Mouse (Mus musculus) myocyte (in vitro differentiated cells): ENCODE results near the gene Prss57.

Experiments
- CEBPB ChIP-seq: IDR thresholded peaks from 2 replicates; pipeline ENCODE4 v1.6.1; 2011; ENCODE audit warnings: mild to moderate bottlenecking, moderate library complexity; ENCODE audit not compliant: poor library complexity, insufficient read depth, severe bottlenecking
- E2F4 ChIP-seq: IDR thresholded peaks from one replicate; pipeline ENCODE4 v1.6.1; 2011; ENCODE audit warnings: mild to moderate bottlenecking, control low read depth, moderate library complexity; ENCODE audit not compliant: insufficient read depth
- MAX ChIP-seq: IDR thresholded peaks from one replicate; pipeline ENCODE4 v1.6.1; 2011; ENCODE audit warnings: low read depth, mild to moderate bottlenecking, control low read depth
- MYOD1 ChIP-seq, 3 experiments: IDR thresholded peaks; one replicate each; pipeline ENCODE4 v1.6.1; 2011; ENCODE audit warnings: control low read depth in 2 of 3, low read depth in 2 of 3, mild to moderate bottlenecking in 2 of 3, moderate library complexity in 1 of 3; ENCODE audit not compliant: insufficient read length in 2 of 3, control insufficient read depth in 1 of 3
- MYOG ChIP-seq, 3 experiments: IDR thresholded peaks; one replicate each; pipeline ENCODE4 v1.6.1; 2011; ENCODE audit warnings: control low read depth in 2 of 3, low read depth in 2 of 3, mild to moderate bottlenecking in 2 of 3; ENCODE audit not compliant: insufficient read length in 2 of 3, control insufficient read depth in 1 of 3, insufficient read depth in 1 of 3
- POLR2A ChIP-seq: IDR thresholded peaks from one replicate; pipeline ENCODE4 v1.6.1; 2011; ENCODE audit warnings: low read depth, mild to moderate bottlenecking, control low read depth, moderate library complexity; ENCODE audit not compliant: insufficient read length
- REST ChIP-seq: IDR thresholded peaks from one replicate; pipeline ENCODE4 v1.6.1; 2011; ENCODE audit warnings: mild to moderate bottlenecking, control low read depth, moderate library complexity; ENCODE audit not compliant: insufficient read depth, insufficient read length
- SRF ChIP-seq: IDR thresholded peaks from one replicate; pipeline ENCODE4 v1.6.1; 2011; ENCODE audit warnings: low read depth; ENCODE audit not compliant: control insufficient read depth, insufficient read length
- TCF3 ChIP-seq: IDR thresholded peaks from one replicate; pipeline ENCODE4 v1.6.1; 2011; ENCODE audit warnings: low read depth, control low read depth; ENCODE audit not compliant: insufficient read length
- USF1 ChIP-seq: IDR thresholded peaks from one replicate; pipeline ENCODE4 v1.6.1; 2011; ENCODE audit warnings: low read depth, mild to moderate bottlenecking, control low read depth, moderate library complexity

- TF ChIP-seq CEBPB (no peak), MYOD1 (IDR thresholded peaks at IDR 0.05; ENCODE audit: control insufficient read depth in 1 of 3, insufficient read length in 2 of 3, low read depth in 2 of 3) (no peak), POLR2A (no peak), TCF3 (no peak), REST (no peak), E2F4 (no peak), MAX (no peak), USF1 (no peak), MYOG (IDR thresholded peaks at IDR 0.05; ENCODE audit: control insufficient read depth in 1 of 3, insufficient read depth in 1 of 3, insufficient read length in 2 of 3, low read depth in 2 of 3) (no peak), SRF (no peak)
Observed at GRCm38 (mm10) chr10:79732500-79732899, 58.3 kb downstream of the Prss57 start.
